ENCODE assay signal across 24 mouse cellular contexts in the genomic region with DNA sequence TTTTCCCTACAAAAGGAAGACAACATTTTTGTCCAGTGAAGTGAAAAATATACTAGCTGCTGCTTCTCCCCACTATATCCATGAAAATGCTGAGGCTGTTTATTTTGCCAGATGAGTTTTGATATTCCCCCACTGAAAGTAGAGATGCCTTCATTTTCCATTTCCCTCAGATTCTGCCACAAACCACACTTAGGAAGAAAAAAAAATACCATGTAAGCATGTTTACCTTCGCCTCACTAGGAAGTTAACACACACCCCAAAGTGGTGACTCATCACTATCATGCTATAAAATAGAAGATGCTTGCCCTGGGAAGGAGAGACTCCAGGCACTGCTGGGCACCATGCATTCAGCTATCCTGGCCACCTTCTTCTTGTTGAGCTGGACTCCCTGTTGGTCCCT. TPM values are rescaled to one million over a fixed set of nuclear protein-coding genes. Genes with fewer than 3 reads are reported as not detected.
"Had no signal": no experiment of that assay in that cellular context is flagged by ENCODE, and none has a peak within 500 bp of the region (broad histone marks: within the 10 kb centered on the region; RNA-seq: fewer than 3 reads in every experiment).

TSS of gene Mmp13 (plus strand) at position 301 of the 400 bp plus-strand sequence.

- H3K4me1 ChIP-seq: limb, embryonic 13.5 days; liver, embryonic 13.5 days had no signal

- H3K27me3 ChIP-seq: limb, embryonic 13.5 days; liver, embryonic 13.5 days had no signal

- H3K27ac ChIP-seq: limb, embryonic 13.5 days; liver, embryonic 13.5 days had no signal

- H3K4me2 ChIP-seq: limb, embryonic 13.5 days; liver, embryonic 13.5 days; midbrain, embryonic 11.5 days had no signal

- H3K4me3 ChIP-seq: limb, embryonic 13.5 days; liver, embryonic 13.5 days had no signal

- H3K9me3 ChIP-seq: limb, embryonic 13.5 days; liver, embryonic 13.5 days had no signal

- H3K9ac ChIP-seq: limb, embryonic 13.5 days; liver, embryonic 13.5 days had no signal

- DNase-seq: kidney, adult 9 months; kidney, postnatal 14 days; kidney, postnatal 4 days; left cerebral cortex, postnatal 4 days; liver, embryonic 13.5 days; lung, adult 2 months; lung, postnatal 36 days; midbrain, embryonic 14.5 days; right cerebral cortex, adult 18-20 months; right cerebral cortex, postnatal 14 days; right cerebral cortex, postnatal 4 days; spleen, adult 18-20 months; thymus, adult 18-20 months; thymus, postnatal 36 days had no signal

- H3K36me3 ChIP-seq: limb, embryonic 13.5 days; liver, embryonic 13.5 days had no signal

RNA-seq across cellular contexts. Expression of gene Mmp13, which starts in this region (rescaled TPM):
- total RNA-seq: layer of hippocampus, adult 18-20 months; layer of hippocampus, postnatal 14 days; left cerebral cortex, adult 8-10 months; megakaryocyte-erythroid progenitor cell, adult 5-6 weeks; midbrain, postnatal 0 days had no signal
- polyA plus RNA-seq: limb, embryonic 13.5 days; midbrain, embryonic 11.5 days; midbrain, embryonic 14.5 days; neural tube, embryonic 11.5 days; neural tube, embryonic 14.5 days; testis, adult 2 months had no signal
